In genomic region chr10:80250059-80250458, GRCm38 (mm10) we compare ENCODE assay signal across 1 mouse cellular context.
TF ChIP-seq lines count a peak whose summit lies in the region.

No protein-coding gene starts in this region.

TF ChIP-seq in MEL, 35 proteins besides CTCF, POLR2A, EP300 and RAD21:
- no peak for TF ChIP-seq HCFC1 (IDR thresholded peaks at IDR 0.05; ENCODE audit: low read depth, low read length)
- TF ChIP-seq UBTF (IDR thresholded peaks at IDR 0.05; ENCODE audit: borderline replicate concordance, insufficient read depth, low read depth, low read length) = 0 out of 2 replicates have a peak, but pooled peaks have one; percentile 2
- TF ChIP-seq CHD1 (IDR thresholded peaks at IDR 0.05; ENCODE audit: low read depth, low read length) = 0 out of 2 replicates have a peak, but pooled peaks have one; percentile 6
TF ChIP-seq in MEL: peak in this region for 2.
